21 mouse cellular contexts compared by ENCODE assay signal in genomic region chr1:43343410-43343809, GRCm38 (mm10).
A peak's percentile ranks its signal among the peaks of the same experiment; 100 is the strongest.
DNase-seq lines count a peak whose midpoint lies in the region; ATAC-seq and TF ChIP-seq lines count a peak whose summit lies in the region.
"Had no signal": no experiment of that assay in that cellular context is flagged by ENCODE, and none has a peak within 500 bp of the region (broad histone marks: within the 10 kb centered on the region; RNA-seq: fewer than 3 reads in every experiment).

No protein-coding gene starts in this region.

- H3K36me3 ChIP-seq in heart, embryonic 10.5 days, result no peaks in the 10 kb centered on the region
- H3K36me3 ChIP-seq in liver, embryonic 15.5 days (replicated peaks), result no peaks in the 10 kb centered on the region
- H3K36me3 ChIP-seq in stomach, postnatal 0 days (ENCODE audit: control insufficient read depth, insufficient read depth, low read length), result no peaks in the 10 kb centered on the region
- H3K36me3 ChIP-seq: embryonic facial prominence, embryonic 10.5 days; heart, embryonic 13.5 days; hindbrain, embryonic 12.5 days had no signal

- intact Hi-C loops in heart, postnatal 14 days (cut with DNase I), result no loop called here

- no peak for TF ChIP-seq CTCF in stomach, postnatal 0 days (IDR thresholded peaks at IDR 0.05; ENCODE audit: low read depth)

- no peaks in the 10 kb centered on the region for H3K27me3 ChIP-seq in heart, embryonic 10.5 days (ENCODE audit: insufficient read depth, poor library complexity, severe bottlenecking)
- no peaks in the 10 kb centered on the region for H3K27me3 ChIP-seq in liver, embryonic 15.5 days
- no peaks in the 10 kb centered on the region for H3K27me3 ChIP-seq in stomach, postnatal 0 days (ENCODE audit: control insufficient read depth, insufficient read depth, low read length)
- H3K27me3 ChIP-seq: forebrain, embryonic 13.5 days; heart, embryonic 13.5 days; hindbrain, embryonic 12.5 days had no signal

- no peak overlapping the region for H3K4me3 ChIP-seq in heart, embryonic 10.5 days
- no peak overlapping the region for H3K4me3 ChIP-seq in liver, embryonic 15.5 days (replicated peaks)
- no peak overlapping the region for H3K4me3 ChIP-seq in stomach, postnatal 0 days (ENCODE audit: low read depth, low read length)
- H3K4me3 ChIP-seq: embryonic facial prominence, embryonic 10.5 days; forebrain, embryonic 13.5 days; heart, adult 2 months; heart, embryonic 13.5 days; hindbrain, embryonic 12.5 days had no signal

- DNase-seq in heart, embryonic 10.5 days (ENCODE audit: low spot score), result peak; percentile 45
- DNase-seq in heart, adult 9 months (ENCODE audit: low spot score in 2 of 2), result no peak
- peak; percentile 27 for DNase-seq in stomach, postnatal 0 days (ENCODE audit: low spot score)
- DNase-seq in layer of hippocampus, postnatal 14 days (ENCODE audit: low spot score in 2 of 2), result no peak
- DNase-seq in heart, postnatal 14 days, result no peak
- DNase-seq in lung, postnatal 4 days, result no peak
- DNase-seq: adrenal gland, postnatal 10 days; B cell, adult 2 months; cerebellum, adult 11-12 months; cerebellum, adult 9-10 months; cerebellum, postnatal 36 days; forebrain, postnatal 0 days; gastrocnemius, postnatal 14 days; heart, adult 2 months; heart, postnatal 4 days had no signal

- 38% methylated on average over 2 of the region's 2 CpGs for WGBS in heart, embryonic 10.5 days
- 10% methylated on average over 2 of the region's 2 CpGs for WGBS in liver, embryonic 15.5 days (ENCODE audit: insufficient replicate concordance)
- 54% methylated on average over 2 of the region's 2 CpGs for WGBS in stomach, postnatal 0 days

- peak; percentile 68 for ATAC-seq in liver, embryonic 15.5 days (ENCODE audit: insufficient read depth)
- peak; percentile 97 for ATAC-seq in megakaryocyte-erythroid progenitor cell, adult 5-6 weeks (replicated peaks; ENCODE audit: low FRiP score, low TSS enrichment, poor library complexity, severe bottlenecking)
- peak; percentile 68; the same call in 1 of the 2 replicates for ATAC-seq in stomach, postnatal 0 days (ENCODE audit: low FRiP score, low TSS enrichment)
- ATAC-seq: forebrain, embryonic 13.5 days; forebrain, postnatal 0 days had no signal

- no peaks in the 10 kb centered on the region for H3K4me1 ChIP-seq in heart, embryonic 10.5 days
- peaks cover 12% of the 10 kb centered on the region for H3K4me1 ChIP-seq in liver, embryonic 15.5 days (replicated peaks)
- no peaks in the 10 kb centered on the region for H3K4me1 ChIP-seq in stomach, postnatal 0 days (replicated peaks; ENCODE audit: control insufficient read depth, insufficient read depth)
- H3K4me1 ChIP-seq: embryonic facial prominence, embryonic 10.5 days; forebrain, embryonic 13.5 days; hindbrain, embryonic 12.5 days had no signal

- no peak overlapping the region for H3K4me2 ChIP-seq in liver, embryonic 15.5 days
- no peak overlapping the region for H3K4me2 ChIP-seq in stomach, postnatal 0 days (replicated peaks; ENCODE audit: low read depth)
- H3K4me2 ChIP-seq: forebrain, embryonic 13.5 days; heart, embryonic 13.5 days; hindbrain, embryonic 12.5 days had no signal

- H3K27ac ChIP-seq in heart, embryonic 10.5 days, result no peak overlapping the region
- H3K27ac ChIP-seq in liver, embryonic 15.5 days (replicated peaks), result no peak overlapping the region
- no peak overlapping the region for H3K27ac ChIP-seq in stomach, postnatal 0 days (replicated peaks)
- H3K27ac ChIP-seq: embryonic facial prominence, embryonic 10.5 days; forebrain, embryonic 13.5 days; heart, embryonic 13.5 days; hindbrain, embryonic 12.5 days had no signal

- H3K9ac ChIP-seq in liver, embryonic 15.5 days, result no peak overlapping the region
- H3K9ac ChIP-seq in stomach, postnatal 0 days (ENCODE audit: low read length), result no peak overlapping the region
- H3K9ac ChIP-seq: forebrain, embryonic 13.5 days; forebrain, postnatal 0 days; heart, embryonic 13.5 days; hindbrain, embryonic 12.5 days had no signal

- TF ChIP-seq EP300 in stomach, postnatal 0 days (optimal IDR thresholded peaks at IDR 0.05), result no peak

- no peaks in the 10 kb centered on the region for H3K9me3 ChIP-seq in heart, embryonic 10.5 days
- no peaks in the 10 kb centered on the region for H3K9me3 ChIP-seq in liver, embryonic 15.5 days (replicated peaks)
- no peaks in the 10 kb centered on the region for H3K9me3 ChIP-seq in stomach, postnatal 0 days (ENCODE audit: control insufficient read depth, low read length)
- H3K9me3 ChIP-seq: embryonic facial prominence, embryonic 10.5 days; forebrain, embryonic 13.5 days; heart, embryonic 13.5 days; hindbrain, embryonic 12.5 days had no signal

Comparison
In these comparisons a context has a peak if more than half of its experiments do, and no peak if none do; other contexts are left out.
1. DNase-seq: peak in heart, embryonic 10.5 days (single experiment) and stomach, postnatal 0 days (single experiment); none in heart, adult 9 months (0 of 2), layer of hippocampus, postnatal 14 days (0 of 2), heart, postnatal 14 days (0 of 2) and lung, postnatal 4 days (0 of 2).
2. Peak in every context shown above with its lines, with median percentiles within 50 percentile points of each other: ATAC-seq.